Mouse (Mus musculus) erythroblast, embryonic 14.5 days (primary cell): ENCODE measurements around the gene Foxl1. TPM values are rescaled to one million over a fixed set of nuclear protein-coding genes. Genes with fewer than 3 reads are reported as not detected.

Experiments used
- H3K27me3 ChIP-seq: 2 replicates; pipeline ENCODE4 v1.6.1; 2012; ENCODE audit warnings: inconsistent platforms; ENCODE audit not compliant: control insufficient read depth
- H3K36me3 ChIP-seq: 2 replicates; pipeline ENCODE4 v1.6.1; 2012; ENCODE audit warnings: mild to moderate bottlenecking, inconsistent platforms; ENCODE audit not compliant: control insufficient read depth
- H3K4me1 ChIP-seq: 2 replicates; pipeline ENCODE4 v1.6.1; 2012; ENCODE audit warnings: inconsistent platforms; ENCODE audit not compliant: control insufficient read depth
- H3K4me3 ChIP-seq: replicated peaks from 2 replicates; pipeline ENCODE3; 2012; ENCODE audit warnings: moderate library complexity, mild to moderate bottlenecking, inconsistent platforms
- H3K9me3 ChIP-seq: 2 replicates; pipeline ENCODE4 v1.6.1; 2012; ENCODE audit warnings: low read length, inconsistent platforms, mixed read lengths; ENCODE audit not compliant: control insufficient read depth
- GATA1 ChIP-seq: IDR thresholded peaks from 2 replicates; pipeline ENCODE4 v1.6.1; 2012; ENCODE audit warnings: low read length, inconsistent platforms, mixed read lengths
- TAL1 ChIP-seq: IDR thresholded peaks from 3 replicates; pipeline ENCODE4 v1.6.1; 2012; ENCODE audit warnings: low read length, inconsistent platforms, mixed read lengths
- polyA plus RNA-seq: library from polyadenylated mRNA; stranded (reverse); fragments of >175 nt; gene quantifications from 2 replicates; pipeline ENCODE4 v1.2.3, GENCODE M21; 2012

Foxl1 gene
- polyA plus RNA-seq, 1 experiment = not detected

DNA sequence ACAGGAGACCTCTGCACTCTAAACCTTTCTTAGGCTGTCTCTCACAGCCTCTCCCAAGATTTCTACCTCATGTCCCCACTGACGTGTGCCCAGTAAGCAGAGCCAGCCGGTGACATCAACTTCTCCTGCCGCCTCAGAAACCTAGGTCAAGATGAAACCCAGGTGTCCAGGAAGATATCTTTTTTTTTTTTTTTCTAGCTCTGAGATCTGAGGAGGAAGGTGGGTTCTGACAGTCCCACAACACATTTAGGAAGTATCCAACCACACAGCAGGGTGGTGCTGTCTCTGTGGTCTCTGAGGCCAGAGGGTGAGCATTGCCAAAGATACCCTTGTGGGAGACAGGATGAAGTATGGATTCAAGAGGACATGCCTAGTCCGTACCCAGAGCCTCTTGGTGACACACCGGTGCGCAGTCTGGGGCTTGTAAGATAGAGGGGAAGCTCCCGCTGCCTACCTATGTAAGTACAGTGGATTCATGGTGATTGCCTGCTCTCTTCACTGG is 29.3 kb downstream of the Foxl1 start:
- no peaks in the 10 kb centered on the region for H3K4me1 ChIP-seq
- TF ChIP-seq GATA1 = no peak
- TF ChIP-seq TAL1 = no peak
- H3K9me3 ChIP-seq = no peaks in the 10 kb centered on the region
- no peaks in the 10 kb centered on the region; the same call in 1 of the 2 replicates for H3K27me3 ChIP-seq
- no peak overlapping the region for H3K4me3 ChIP-seq
- no peaks in the 10 kb centered on the region for H3K36me3 ChIP-seq

DNA sequence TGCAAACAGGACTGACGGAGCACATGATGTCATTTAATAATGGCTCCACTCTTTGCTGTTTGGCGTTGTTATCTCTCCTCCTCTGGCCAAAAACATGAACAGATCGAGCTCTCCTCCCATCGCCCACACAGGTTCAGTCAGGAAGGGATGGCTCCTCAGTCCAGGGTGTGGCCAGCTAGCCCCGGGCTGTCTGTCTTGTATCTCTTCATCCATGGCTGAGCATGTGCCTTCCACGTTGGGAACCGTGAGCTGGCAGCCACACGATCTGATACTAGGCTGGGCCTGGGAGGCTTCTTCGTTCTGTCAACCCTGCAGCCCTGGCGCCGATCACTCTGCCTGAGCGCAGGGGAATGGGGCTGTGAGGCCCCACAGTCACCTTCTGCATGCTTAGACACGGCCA is 31.1 kb downstream of the Foxl1 start:
- Histone ChIP-seq H3K4me1 (no peaks in the 10 kb centered on the region), H3K4me3 (no peak overlapping the region), H3K27me3 (no peaks in the 10 kb centered on the region; the same call in 1 of the 2 replicates), H3K36me3 (no peaks in the 10 kb centered on the region), H3K9me3 (no peaks in the 10 kb centered on the region)
- TF ChIP-seq TAL1 (no peak), GATA1 (no peak)

DNA sequence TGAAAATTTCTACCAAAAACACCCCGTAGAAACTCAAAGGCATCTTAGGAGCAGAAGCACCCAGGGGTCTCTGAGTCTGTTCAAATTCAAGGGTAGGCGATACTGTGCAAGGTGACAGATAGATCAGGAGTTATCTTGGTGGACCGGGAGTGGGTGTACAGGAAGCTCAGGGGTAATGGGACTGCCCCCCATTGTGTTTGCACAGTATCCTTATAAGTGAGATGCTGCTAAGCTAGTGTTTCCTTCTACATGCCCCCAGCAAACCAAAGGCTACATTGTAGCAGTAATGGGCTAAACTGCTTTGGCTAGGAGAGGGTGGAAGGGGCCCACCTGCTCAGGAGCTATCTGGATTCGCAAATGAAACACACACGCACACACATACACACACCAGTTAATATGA is 33.7 kb downstream of the Foxl1 start:
- Histone ChIP-seq H3K4me1 (no peaks in the 10 kb centered on the region), H3K4me3 (no peak overlapping the region), H3K9me3 (no peaks in the 10 kb centered on the region), H3K27me3 (no peaks in the 10 kb centered on the region; the same call in 1 of the 2 replicates), H3K36me3 (no peaks in the 10 kb centered on the region)
- no peak for TF ChIP-seq TAL1
- no peak for TF ChIP-seq GATA1

DNA sequence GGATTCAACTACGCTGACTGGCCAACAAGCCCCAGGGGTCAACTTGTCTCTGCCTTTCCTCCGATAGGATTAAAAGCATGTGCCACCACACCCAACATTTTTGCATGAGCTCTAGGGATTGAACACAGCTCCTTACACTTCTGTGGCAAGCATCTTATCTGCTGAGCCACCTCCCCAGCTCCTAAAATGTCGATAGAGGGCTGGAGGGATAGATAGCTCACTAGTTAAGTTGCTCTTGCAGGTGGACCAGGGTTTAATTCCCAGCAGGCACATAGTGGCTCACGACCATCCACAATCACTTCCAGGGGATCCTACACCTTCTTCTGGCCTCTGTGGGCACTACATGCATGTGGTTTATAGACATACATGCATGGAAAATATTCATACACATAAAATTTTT is 34.7 kb downstream of the Foxl1 start:
- Histone ChIP-seq H3K4me3 (no peak overlapping the region), H3K27me3 (no peaks in the 10 kb centered on the region; the same call in 1 of the 2 replicates), H3K36me3 (no peaks in the 10 kb centered on the region), H3K4me1 (no peaks in the 10 kb centered on the region), H3K9me3 (no peaks in the 10 kb centered on the region)
- TF ChIP-seq TAL1 (no peak), GATA1 (no peak)

DNA sequence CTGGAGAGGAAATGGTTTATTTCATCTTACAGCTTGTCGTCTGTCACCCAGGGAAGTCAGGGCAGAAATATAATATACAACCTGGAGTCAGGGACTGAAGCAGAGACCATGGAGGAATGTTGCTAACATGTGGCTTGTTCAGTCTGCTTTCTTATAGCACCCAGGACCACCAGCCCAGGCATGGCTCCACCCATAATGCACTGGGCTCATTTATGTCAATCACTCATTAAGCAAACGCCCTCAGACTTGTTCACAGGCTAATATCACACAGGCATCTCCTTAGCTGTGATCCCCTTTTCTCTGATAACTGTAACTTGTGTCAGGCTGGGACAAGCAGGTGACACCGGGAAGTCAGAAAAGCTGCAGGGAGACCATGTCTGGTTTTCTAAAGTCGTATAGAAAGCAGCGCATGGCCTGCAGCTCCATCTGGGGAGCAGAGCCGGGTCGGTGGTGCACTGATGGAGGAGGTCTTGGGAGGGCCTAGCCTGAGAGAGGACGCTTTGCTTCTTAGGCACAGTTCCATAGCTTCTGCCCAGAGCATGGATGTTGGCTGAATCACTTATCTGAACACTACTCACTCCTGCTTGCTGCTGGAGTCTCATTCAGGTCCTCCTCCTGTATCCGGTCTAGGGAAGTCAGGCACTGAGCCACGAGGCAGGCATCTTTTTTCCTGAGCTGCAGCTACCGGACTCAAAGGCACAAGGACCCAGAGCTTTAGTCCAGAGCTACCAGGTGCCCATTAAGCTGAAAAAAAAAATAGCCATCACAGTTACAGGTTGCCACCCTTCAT is 35.4 kb downstream of the Foxl1 start:
- H3K4me1 ChIP-seq = no peaks in the 10 kb centered on the region
- no peaks in the 10 kb centered on the region for H3K36me3 ChIP-seq
- no peak overlapping the region for H3K4me3 ChIP-seq
- H3K9me3 ChIP-seq = no peaks in the 10 kb centered on the region
- H3K27me3 ChIP-seq = no peaks in the 10 kb centered on the region; the same call in 1 of the 2 replicates
- TF ChIP-seq GATA1 = no peak
- no peak for TF ChIP-seq TAL1

DNA sequence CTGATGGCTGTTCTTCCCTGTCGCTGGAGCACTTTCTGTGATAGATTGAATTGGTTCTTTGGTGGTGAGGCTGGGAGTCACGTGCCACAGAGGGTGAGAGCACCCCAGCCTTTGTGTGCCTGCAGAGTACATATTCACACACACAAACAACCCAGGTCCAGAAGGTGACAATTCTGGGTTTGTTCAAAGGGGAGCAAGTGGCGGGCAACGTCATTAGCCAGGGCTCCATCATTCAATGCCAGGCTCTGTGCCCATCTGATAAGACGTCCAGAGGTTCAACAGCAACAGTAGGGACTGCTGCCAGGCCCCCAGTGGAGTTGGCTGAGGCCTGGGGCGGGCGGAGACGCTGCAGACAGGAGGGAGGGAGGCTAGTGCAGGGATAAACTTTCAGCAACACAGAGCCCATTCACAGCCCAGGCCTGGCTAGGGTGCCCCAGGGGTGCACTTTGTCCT is 36.3 kb downstream of the Foxl1 start:
- Histone ChIP-seq H3K36me3 (no peaks in the 10 kb centered on the region), H3K27me3 (no peaks in the 10 kb centered on the region; the same call in 1 of the 2 replicates), H3K4me3 (no peak overlapping the region), H3K4me1 (no peaks in the 10 kb centered on the region), H3K9me3 (no peaks in the 10 kb centered on the region)
- TF ChIP-seq TAL1 (no peak), GATA1 (no peak)

GRCm38 (mm10) chr8:121168033-121168432 is 40.3 kb downstream of the Foxl1 start:
- peaks cover 5% of the 10 kb centered on the region; the same call in 1 of the 2 replicates for H3K4me1 ChIP-seq
- no peaks in the 10 kb centered on the region for H3K27me3 ChIP-seq
- TF ChIP-seq GATA1 = no peak
- TF ChIP-seq TAL1 = no peak
- no peak overlapping the region for H3K4me3 ChIP-seq
- no peaks in the 10 kb centered on the region for H3K36me3 ChIP-seq
- H3K9me3 ChIP-seq = no peaks in the 10 kb centered on the region

GRCm38 (mm10) chr8:121170116-121170515 is 42.4 kb downstream of the Foxl1 start:
- Histone ChIP-seq H3K9me3 (no peaks in the 10 kb centered on the region), H3K4me3 (no peak overlapping the region), H3K4me1 (peaks cover 5% of the 10 kb centered on the region; the same call in 1 of the 2 replicates), H3K36me3 (no peaks in the 10 kb centered on the region), H3K27me3 (no peaks in the 10 kb centered on the region)
- TF ChIP-seq GATA1 = no peak
- TF ChIP-seq TAL1 = no peak

GRCm38 (mm10) chr8:121170626-121171552 is 43.1 kb downstream of the Foxl1 start:
- peaks cover 5% of the 10 kb centered on the region; the same call in 1 of the 2 replicates for H3K4me1 ChIP-seq
- no peaks in the 10 kb centered on the region for H3K9me3 ChIP-seq
- H3K36me3 ChIP-seq = no peaks in the 10 kb centered on the region
- no peak overlapping the region for H3K4me3 ChIP-seq
- H3K27me3 ChIP-seq = no peaks in the 10 kb centered on the region
- TF ChIP-seq GATA1 (no peak), TAL1 (no peak)
